Mouse (Mus musculus) R1 (cell line): ENCODE data around the gene Cdc5l.

ENCODE experiments used
- DNase-seq: peaks from one replicate; pipeline ENCODE4 v3.0.0-alpha.2; 2018; ENCODE audit warnings: low read depth, low spot score

The Cdc5l gene

DNA sequence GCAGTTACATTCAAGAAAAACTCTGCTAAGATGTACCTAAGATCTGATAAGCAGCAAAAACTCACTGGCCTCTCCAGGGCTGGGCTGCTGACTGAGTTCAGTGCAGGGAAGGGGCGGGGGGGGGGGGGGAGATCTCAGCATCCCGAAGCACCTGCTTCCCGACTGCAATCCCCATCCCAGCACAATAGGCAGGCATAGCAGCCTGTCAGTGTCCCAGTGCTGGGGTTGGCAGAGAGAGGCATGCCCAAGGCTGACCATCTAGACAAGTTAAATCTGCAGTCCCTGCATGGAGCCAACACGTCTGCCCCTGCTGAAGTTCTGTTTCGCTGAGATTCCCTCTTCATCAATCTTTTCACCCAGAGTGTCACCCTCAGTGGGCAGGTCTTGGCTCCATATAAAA lies 63.0 kb downstream of the Cdc5l start:
- DNase-seq: no peak

DNA sequence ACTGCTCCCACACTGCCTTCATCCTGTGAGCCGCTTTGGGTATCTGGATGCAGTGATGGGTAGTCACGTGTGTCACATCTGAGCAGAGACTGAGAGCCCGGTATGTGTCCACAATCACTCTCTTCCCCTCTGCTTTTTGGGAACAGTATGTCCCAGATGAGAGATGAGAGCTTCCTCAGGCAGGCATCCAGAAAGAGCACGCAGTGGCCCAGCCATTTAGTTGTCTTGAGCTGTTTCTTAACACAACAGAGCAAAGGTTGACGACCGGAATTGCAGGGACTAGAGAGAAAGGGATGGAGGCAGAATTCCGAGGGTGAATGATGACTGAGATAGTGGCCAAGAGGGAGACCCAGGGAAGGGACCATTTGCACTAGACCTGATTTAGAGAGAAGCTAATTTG lies 68.7 kb downstream of the Cdc5l start:
- DNase-seq: no peak

DNA sequence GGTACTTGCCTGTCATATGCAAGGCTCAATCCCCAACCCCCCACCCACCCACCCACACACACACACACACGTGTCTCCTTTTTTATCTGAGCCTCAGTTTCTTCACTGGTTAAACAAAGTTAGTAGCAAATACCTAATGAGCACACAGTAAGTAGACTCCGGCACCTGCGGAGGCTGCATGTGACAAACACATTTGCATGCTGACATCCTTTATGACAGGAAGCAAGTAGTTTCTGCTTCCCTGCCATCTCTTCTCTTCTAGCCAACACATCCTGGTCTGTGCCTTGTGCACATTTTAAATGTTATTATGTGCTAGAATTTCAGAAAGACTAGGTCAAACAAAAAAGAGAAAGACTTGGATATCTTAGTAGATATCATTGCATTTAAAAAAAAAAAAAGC lies 72.6 kb downstream of the Cdc5l start:
- DNase-seq: no peak

- DNase-seq: no peak
Observed at GRCm38 (mm10) chr17:45359443-45359842, 74.1 kb downstream of the Cdc5l start.

- no peak for DNase-seq
Observed at GRCm38 (mm10) chr17:45356431-45356830, 77.1 kb downstream of the Cdc5l start.

- no peak for DNase-seq
Observed at GRCm38 (mm10) chr17:45347951-45348350, 85.6 kb downstream of the Cdc5l start.
